Mouse (Mus musculus) small intestine, adult 2 months (tissue): ENCODE data around the gene Itga4.

Source experiments
- CTCF ChIP-seq: fragments of 200-500 bp; IDR thresholded peaks from 2 replicates; pipeline ENCODE4 v1.5.1; 2012; ENCODE audit warnings: low read depth, mild to moderate bottlenecking, control low read depth, inconsistent platforms, low read length, moderate library complexity, mixed read lengths; ENCODE audit not compliant: insufficient replicate concordance, insufficient read length; ENCODE audit errors: extremely low read depth
- POLR2A ChIP-seq: fragments of 200-500 bp; IDR thresholded peaks from 2 replicates; pipeline ENCODE4 v1.6.1; 2012; ENCODE audit warnings: low read depth, mild to moderate bottlenecking, control low read depth, inconsistent platforms, low read length, moderate library complexity

GRCm38 (mm10) chr2:79253754-79254197 lies 1.4 kb upstream of the Itga4 start:
- no peak for TF ChIP-seq CTCF
- no peak for TF ChIP-seq POLR2A
